Mouse (Mus musculus): ENCODE results near the gene Lrp10. TPM values are rescaled to one million over a fixed set of nuclear protein-coding genes. Genes with fewer than 3 reads are reported as not detected.
A peak's percentile ranks its signal among the peaks of the same experiment; 100 is the strongest.

Lrp10 gene
- polyA plus RNA-seq, 1 experiment from 2014 or later: 41.3 TPM

DNA sequence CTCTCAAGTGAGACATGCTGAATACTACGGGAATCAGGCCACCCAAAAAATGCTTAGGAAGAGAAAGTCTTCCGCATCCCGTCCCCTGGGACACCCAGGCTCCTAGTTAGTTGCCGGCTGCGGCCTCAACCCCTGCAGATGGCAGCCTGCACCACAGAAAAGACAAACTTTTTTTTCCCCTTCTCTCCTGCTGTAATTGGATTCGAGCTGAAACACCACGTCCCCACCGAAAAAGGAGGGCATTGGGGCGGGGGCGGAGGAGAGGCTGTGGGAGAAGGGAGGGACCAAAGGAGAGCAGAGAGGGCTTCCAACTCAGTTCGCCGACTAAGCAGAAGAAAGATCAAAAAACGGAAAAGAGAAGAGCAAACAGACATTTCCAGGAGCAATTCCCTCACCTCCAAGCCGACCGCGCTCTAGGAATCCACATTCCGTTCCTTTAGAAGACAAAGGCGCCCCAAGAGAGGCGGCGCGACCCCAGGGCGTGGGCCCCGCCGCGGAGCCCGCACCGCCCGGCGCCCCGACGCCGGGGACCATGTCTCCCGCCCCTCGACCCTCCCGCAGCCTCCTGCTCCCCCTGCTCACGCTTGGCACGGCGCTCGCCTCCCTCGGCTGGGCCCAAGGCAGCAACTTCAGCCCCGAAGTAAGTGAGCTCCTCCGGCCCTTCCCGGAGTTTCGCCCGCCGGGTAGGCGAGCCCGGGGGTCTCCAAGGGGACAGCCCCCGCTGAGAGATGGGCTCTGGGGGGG, 32.4 kb upstream of the Lrp10 start, which contains the start of gene Mmp14:
Gene Mmp14, plus strand, starts transcription at position 279 of the 744 bp plus-strand sequence.
- ATAC-seq (replicated peaks; ENCODE audit: low FRiP score) (no peak), DNase-seq (ENCODE audit: low spot score) (peak; percentile 70)
- no peaks in the 10 kb centered on the region for H3K9me3 ChIP-seq (ENCODE audit: control insufficient read depth, low read length)
- under 1% methylated on average over 48 of the region's 49 CpGs for WGBS
- peaks cover 10% of the 10 kb centered on the region; the same call in 1 of the 2 replicates for H3K36me3 ChIP-seq (ENCODE audit: control insufficient read depth, insufficient read depth, low read length)
- peaks cover 33% of the 10 kb centered on the region for H3K27me3 ChIP-seq (replicated peaks; ENCODE audit: control insufficient read depth, insufficient read depth, low read length)
- peak within 1 kb of the TSS; percentile 80 for H3K4me2 ChIP-seq
- peak within 1 kb of the TSS; percentile 92 for H3K27ac ChIP-seq (ENCODE audit: low read depth, low read length)
- H3K4me3 ChIP-seq (ENCODE audit: low read depth, low read length): peak within 1 kb of the TSS; percentile 73
- H3K9ac ChIP-seq (ENCODE audit: low read depth, low read length): peak within 1 kb of the TSS; percentile 89
- peaks cover 43% of the 10 kb centered on the region for H3K4me1 ChIP-seq (replicated peaks; ENCODE audit: control insufficient read depth, insufficient read depth, low read length)

DNA sequence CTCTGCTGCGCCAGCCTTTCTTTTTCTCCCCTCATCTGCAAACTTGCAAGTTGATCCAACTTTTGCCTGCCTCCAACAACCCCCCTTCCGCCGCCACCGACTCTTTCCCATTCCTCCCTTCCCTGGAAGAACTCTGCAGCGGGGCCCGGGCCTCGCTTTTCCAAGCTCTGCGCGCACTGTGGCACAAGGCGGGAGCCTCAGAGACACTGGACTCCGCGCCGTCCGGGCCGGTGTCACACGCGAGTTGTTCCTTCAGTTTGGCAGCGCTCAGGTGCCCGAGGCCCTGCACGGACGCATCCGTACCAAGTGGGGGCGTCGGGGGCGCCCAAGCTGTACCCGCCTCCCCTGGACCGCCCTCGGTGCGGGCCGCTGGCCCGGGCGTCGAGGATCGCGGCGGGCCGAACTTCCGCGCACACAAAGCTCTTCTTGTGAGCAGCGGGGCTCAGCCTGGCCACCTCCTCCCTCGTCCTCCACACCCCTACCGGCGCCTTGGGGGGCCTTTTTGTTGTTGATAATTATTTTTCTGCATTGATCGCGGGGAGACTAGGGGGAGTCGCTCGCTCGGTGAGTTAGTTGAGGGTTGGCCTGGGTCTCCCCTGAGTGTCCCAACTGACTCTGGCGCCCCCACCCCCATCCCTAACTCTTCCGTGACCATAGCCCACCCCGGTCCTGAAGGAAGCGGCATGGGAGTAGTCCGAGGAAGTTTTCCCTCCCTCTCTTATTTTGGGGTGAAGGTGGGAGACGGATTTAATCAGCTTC, 31.7 kb upstream of the Lrp10 start:
- peaks cover 43% of the 10 kb centered on the region for H3K4me1 ChIP-seq (replicated peaks; ENCODE audit: control insufficient read depth, insufficient read depth, low read length)
- H3K9me3 ChIP-seq (ENCODE audit: control insufficient read depth, low read length): no peaks in the 10 kb centered on the region
- H3K36me3 ChIP-seq (ENCODE audit: control insufficient read depth, insufficient read depth, low read length): peaks cover 10% of the 10 kb centered on the region; the same call in 1 of the 2 replicates
- peak overlapping the region; percentile 73 for H3K4me3 ChIP-seq (ENCODE audit: low read depth, low read length)
- H3K9ac ChIP-seq (ENCODE audit: low read depth, low read length): peak overlapping the region; percentile 89
- peaks cover 33% of the 10 kb centered on the region for H3K27me3 ChIP-seq (replicated peaks; ENCODE audit: control insufficient read depth, insufficient read depth, low read length)
- peak overlapping the region; percentile 92 for H3K27ac ChIP-seq (ENCODE audit: low read depth, low read length)
- peak overlapping the region; percentile 80 for H3K4me2 ChIP-seq
- peak; percentile 62 for DNase-seq (ENCODE audit: low spot score)
- 4% methylated on average over 54 of the region's 54 CpGs for WGBS
- ATAC-seq (replicated peaks; ENCODE audit: low FRiP score): no peak

DNA sequence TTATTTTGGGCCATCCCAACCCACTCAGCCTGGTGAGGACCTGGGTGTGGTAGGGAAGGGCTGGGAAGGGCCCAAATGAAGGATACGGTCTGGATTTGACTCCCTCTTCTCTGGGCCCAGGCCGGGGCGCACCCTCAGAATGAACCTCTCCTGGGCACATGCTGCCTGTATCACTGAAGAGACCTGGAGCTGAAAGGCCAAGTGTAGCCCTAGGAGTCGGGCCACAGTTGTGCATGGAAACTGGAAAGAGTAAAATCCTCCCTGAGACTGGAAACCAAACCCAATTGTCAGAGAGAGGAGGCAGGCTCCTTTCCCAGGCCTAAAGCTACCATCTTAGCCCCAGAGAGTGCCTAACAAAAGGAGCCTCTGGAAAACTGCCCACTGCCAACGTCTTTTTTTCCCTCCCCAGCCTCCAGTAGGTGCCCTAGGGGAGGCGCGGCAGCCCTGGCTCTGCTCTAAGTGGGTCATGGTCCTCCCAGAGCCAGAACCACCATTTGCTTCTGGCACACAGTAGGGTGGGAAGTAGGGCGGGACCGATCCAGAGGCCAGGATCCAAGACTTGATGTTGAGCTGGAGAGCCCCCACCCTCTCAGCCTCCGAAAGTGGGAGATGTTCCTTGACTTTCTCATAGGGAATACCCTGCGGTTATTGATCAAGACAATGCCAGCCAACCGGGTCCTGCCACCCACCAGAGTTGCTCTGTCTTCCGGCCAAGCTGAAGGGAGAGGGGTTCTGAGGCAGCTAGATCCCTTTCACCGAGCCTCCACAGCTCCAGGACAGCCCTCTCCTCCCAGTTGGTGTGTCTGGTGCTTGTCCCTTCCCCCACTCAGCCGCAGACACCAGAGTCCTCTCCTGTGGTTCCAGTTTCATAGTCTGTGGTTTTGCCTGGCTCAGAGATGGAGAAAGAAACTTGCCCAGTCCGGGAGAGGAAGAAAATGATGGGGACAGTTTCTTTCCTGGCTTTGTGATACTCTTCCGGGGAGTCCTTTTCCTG, 30.8 kb upstream of the Lrp10 start:
- ATAC-seq (replicated peaks; ENCODE audit: low FRiP score): no peak
- Histone ChIP-seq H3K9me3 (ENCODE audit: control insufficient read depth, low read length) (no peaks in the 10 kb centered on the region), H3K27ac (ENCODE audit: low read depth, low read length) (peak overlapping the region; percentile 92), H3K27me3 (replicated peaks; ENCODE audit: control insufficient read depth, insufficient read depth, low read length) (peaks cover 33% of the 10 kb centered on the region), H3K4me1 (replicated peaks; ENCODE audit: control insufficient read depth, insufficient read depth, low read length) (peaks cover 40% of the 10 kb centered on the region), H3K9ac (ENCODE audit: low read depth, low read length) (peak overlapping the region; percentile 89), H3K36me3 (ENCODE audit: control insufficient read depth, insufficient read depth, low read length) (peaks cover 10% of the 10 kb centered on the region; the same call in 1 of the 2 replicates), H3K4me3 (ENCODE audit: low read depth, low read length) (peak overlapping the region; percentile 73), H3K4me2 (peak overlapping the region; percentile 80)
- DNase-seq (ENCODE audit: low spot score): no peak
- WGBS: 26% methylated on average over 17 of the region's 17 CpGs

DNA sequence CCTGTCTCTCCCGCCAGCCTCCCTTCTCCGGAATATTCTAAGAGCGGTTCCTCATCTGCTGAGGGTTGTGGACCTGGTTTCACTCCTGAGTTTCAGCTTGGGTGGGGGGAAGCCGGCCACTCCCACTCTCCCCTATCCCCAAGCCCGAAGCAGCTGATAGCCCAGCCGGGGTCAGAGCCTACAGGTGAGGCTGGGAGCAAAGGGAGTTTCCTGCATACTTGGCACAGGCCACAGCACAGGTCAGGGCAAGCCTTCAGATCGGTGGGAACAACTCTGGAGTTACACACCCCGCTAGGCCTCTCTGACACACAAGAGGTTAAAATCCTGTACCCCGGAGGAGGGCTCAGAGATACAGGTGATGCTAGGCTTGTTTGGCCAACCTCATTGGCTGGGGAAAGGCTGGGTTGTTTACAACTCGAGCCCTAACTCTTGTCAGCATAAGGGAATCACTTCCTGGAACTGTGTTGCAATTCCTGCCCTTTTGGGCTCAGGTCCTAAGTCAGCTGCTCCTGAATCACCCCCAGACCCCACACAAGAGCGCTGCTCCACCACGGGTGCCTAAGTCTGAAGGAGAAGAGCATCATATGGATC, 29.9 kb upstream of the Lrp10 start:
- 51% methylated on average over 12 of the region's 12 CpGs for WGBS
- H3K4me3 ChIP-seq (ENCODE audit: low read depth, low read length): peak overlapping the region; percentile 73
- H3K36me3 ChIP-seq (ENCODE audit: control insufficient read depth, insufficient read depth, low read length): peaks cover 10% of the 10 kb centered on the region; the same call in 1 of the 2 replicates
- no peak for DNase-seq (ENCODE audit: low spot score)
- H3K27ac ChIP-seq (ENCODE audit: low read depth, low read length): peak overlapping the region; percentile 92
- 0 out of 2 replicates have a peak, but pooled peaks have one; percentile 3 for ATAC-seq (replicated peaks; ENCODE audit: low FRiP score)
- H3K27me3 ChIP-seq (replicated peaks; ENCODE audit: control insufficient read depth, insufficient read depth, low read length): peaks cover 33% of the 10 kb centered on the region
- no peak overlapping the region for H3K9ac ChIP-seq (ENCODE audit: low read depth, low read length)
- peak overlapping the region; percentile 80 for H3K4me2 ChIP-seq
- H3K4me1 ChIP-seq (replicated peaks; ENCODE audit: control insufficient read depth, insufficient read depth, low read length): peaks cover 38% of the 10 kb centered on the region
- H3K9me3 ChIP-seq (ENCODE audit: control insufficient read depth, low read length): no peaks in the 10 kb centered on the region

DNA sequence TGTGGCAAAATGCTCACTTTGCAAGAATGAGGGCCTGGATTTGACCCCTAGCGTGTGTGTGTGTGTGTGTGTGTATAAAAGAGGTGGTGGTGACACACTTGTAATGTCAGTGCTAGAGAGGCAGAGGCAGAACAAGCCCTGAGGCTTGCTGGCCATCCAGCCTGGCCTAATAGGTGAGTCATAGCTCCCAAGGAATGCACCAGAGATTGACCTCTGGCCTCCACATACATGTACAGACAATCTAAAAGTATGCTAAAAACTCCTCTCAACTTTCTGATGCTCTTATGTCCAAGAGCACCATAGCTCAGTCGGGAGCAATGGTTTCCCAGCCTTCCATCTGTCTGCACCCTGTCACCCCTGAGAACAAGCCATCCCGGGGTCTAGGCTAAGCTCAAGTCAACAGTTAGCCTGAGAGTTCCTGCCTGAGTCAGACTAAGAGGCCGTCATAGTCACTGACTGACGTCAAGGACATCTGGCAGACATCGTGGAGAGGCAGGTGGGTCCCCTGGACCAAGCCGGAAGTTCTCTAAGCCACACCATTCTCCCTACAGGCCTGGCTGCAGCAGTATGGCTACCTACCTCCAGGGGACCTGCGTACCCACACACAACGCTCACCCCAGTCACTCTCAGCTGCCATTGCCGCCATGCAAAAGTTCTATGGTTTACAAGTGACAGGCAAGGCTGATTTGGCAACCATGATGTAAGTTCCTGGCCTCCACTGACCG, 28.6 kb upstream of the Lrp10 start:
- DNase-seq (ENCODE audit: low spot score): no peak
- Histone ChIP-seq H3K9me3 (ENCODE audit: control insufficient read depth, low read length) (no peaks in the 10 kb centered on the region), H3K27ac (ENCODE audit: low read depth, low read length) (no peak overlapping the region), H3K4me2 (no peak overlapping the region), H3K4me3 (ENCODE audit: low read depth, low read length) (no peak overlapping the region), H3K27me3 (replicated peaks; ENCODE audit: control insufficient read depth, insufficient read depth, low read length) (peaks cover 33% of the 10 kb centered on the region), H3K4me1 (replicated peaks; ENCODE audit: control insufficient read depth, insufficient read depth, low read length) (peaks cover 26% of the 10 kb centered on the region), H3K36me3 (ENCODE audit: control insufficient read depth, insufficient read depth, low read length) (peaks cover 12% of the 10 kb centered on the region), H3K9ac (ENCODE audit: low read depth, low read length) (no peak overlapping the region)
- no peak for ATAC-seq (replicated peaks; ENCODE audit: low FRiP score)
- 78% methylated on average over 11 of the region's 11 CpGs for WGBS

DNA sequence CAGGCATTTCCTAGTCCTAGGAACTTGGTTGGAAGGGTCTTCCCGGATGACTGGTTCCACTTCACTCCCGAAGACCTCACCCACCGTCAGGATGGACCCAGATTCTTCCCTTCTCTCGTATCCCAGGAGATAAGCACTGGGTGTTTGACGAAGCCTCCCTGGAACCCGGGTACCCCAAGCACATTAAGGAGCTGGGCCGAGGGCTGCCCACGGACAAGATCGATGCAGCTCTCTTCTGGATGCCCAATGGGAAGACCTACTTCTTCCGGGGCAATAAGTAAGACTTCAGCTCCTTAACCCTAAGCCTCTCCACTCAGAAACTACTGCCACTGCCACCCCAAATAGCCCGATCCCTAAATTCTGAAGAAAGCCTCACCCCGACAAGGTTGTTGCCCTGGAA, 24.8 kb upstream of the Lrp10 start:
- DNase-seq (ENCODE audit: low spot score) (no peak), ATAC-seq (replicated peaks; ENCODE audit: low FRiP score) (no peak)
- peaks cover 9% of the 10 kb centered on the region; the same call in 1 of the 2 replicates for H3K4me1 ChIP-seq (replicated peaks; ENCODE audit: control insufficient read depth, insufficient read depth, low read length)
- H3K9ac ChIP-seq (ENCODE audit: low read depth, low read length): no peak overlapping the region
- H3K36me3 ChIP-seq (ENCODE audit: control insufficient read depth, insufficient read depth, low read length): peaks cover 16% of the 10 kb centered on the region
- H3K4me3 ChIP-seq (ENCODE audit: low read depth, low read length): no peak overlapping the region
- 85% methylated on average over 12 of the region's 12 CpGs for WGBS
- no peaks in the 10 kb centered on the region for H3K9me3 ChIP-seq (ENCODE audit: control insufficient read depth, low read length)
- H3K27ac ChIP-seq (ENCODE audit: low read depth, low read length): no peak overlapping the region
- no peak overlapping the region for H3K4me2 ChIP-seq
- peaks cover 4% of the 10 kb centered on the region; the same call in 1 of the 2 replicates for H3K27me3 ChIP-seq (replicated peaks; ENCODE audit: control insufficient read depth, insufficient read depth, low read length)

DNA sequence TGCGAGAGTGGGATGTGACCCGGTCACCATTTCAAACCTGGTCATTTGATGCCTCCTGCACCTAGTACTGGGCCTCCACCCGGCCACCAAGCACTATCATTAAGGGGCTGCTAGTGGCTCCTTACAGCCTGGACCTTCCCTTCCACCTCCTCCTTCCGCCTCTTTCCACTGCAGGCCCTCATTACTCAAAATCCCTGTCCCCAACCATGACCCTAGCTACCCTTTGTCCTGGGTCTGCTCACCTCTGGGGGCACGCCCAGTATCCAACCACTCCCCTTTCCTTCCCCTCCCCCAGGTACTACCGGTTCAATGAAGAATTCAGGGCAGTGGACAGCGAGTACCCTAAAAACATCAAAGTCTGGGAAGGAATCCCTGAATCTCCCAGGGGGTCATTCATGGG, 24.3 kb upstream of the Lrp10 start:
- WGBS: 71% methylated on average over 7 of the region's 7 CpGs
- H3K36me3 ChIP-seq (ENCODE audit: control insufficient read depth, insufficient read depth, low read length): peaks cover 16% of the 10 kb centered on the region

More for the DNA sequence above, 24.3 kb upstream of the Lrp10 start:
- Histone ChIP-seq H3K4me1 (replicated peaks; ENCODE audit: control insufficient read depth, insufficient read depth, low read length) (peaks cover 9% of the 10 kb centered on the region; the same call in 1 of the 2 replicates), H3K9me3 (ENCODE audit: control insufficient read depth, low read length) (no peaks in the 10 kb centered on the region), H3K27ac (ENCODE audit: low read depth, low read length) (no peak overlapping the region), H3K4me3 (ENCODE audit: low read depth, low read length) (no peak overlapping the region), H3K4me2 (no peak overlapping the region), H3K9ac (ENCODE audit: low read depth, low read length) (no peak overlapping the region), H3K27me3 (replicated peaks; ENCODE audit: control insufficient read depth, insufficient read depth, low read length) (peaks cover 4% of the 10 kb centered on the region; the same call in 1 of the 2 replicates)
- ATAC-seq (replicated peaks; ENCODE audit: low FRiP score) (no peak), DNase-seq (ENCODE audit: low spot score) (no peak)
